In genomic region chr17:24251320-24252069, GRCm38 (mm10) we compare ENCODE assay signal across 7 mouse cellular contexts. TPM values are rescaled to one million over a fixed set of nuclear protein-coding genes. Genes with fewer than 3 reads are reported as not detected.
DNase-seq lines count a peak whose midpoint lies in the region; ATAC-seq lines count a peak whose summit lies in the region.

Gene Ccnf (minus strand): TSS chr17:24251484.

- peak within 1 kb of the TSS; percentile 74 for H3K4me3 ChIP-seq in embryonic facial prominence, embryonic 12.5 days
- H3K4me3 ChIP-seq in limb, embryonic 11.5 days (ENCODE audit: low read depth, low read length): peak within 1 kb of the TSS; percentile 86
- peak within 1 kb of the TSS; percentile 73 for H3K4me3 ChIP-seq in midbrain, embryonic 14.5 days (replicated peaks; ENCODE audit: low read depth, low read length)

- peak; percentile 94 for DNase-seq in adrenal gland, postnatal 25 days
- peak; percentile 100 for DNase-seq in heart, adult 11 months
- peak; percentile 93 for DNase-seq in kidney, adult 18-20 months
- DNase-seq in limb, embryonic 11.5 days (ENCODE audit: low spot score): peak; percentile 97
- peak; percentile 98 for DNase-seq in midbrain, embryonic 14.5 days
- DNase-seq in spleen, adult 18-20 months: peak; percentile 93

- under 1% methylated on average over 48 of the region's 48 CpGs for WGBS in embryonic facial prominence, embryonic 12.5 days
- under 1% methylated on average over 48 of the region's 48 CpGs for WGBS in limb, embryonic 11.5 days
- WGBS in midbrain, embryonic 14.5 days: under 1% methylated on average over 48 of the region's 48 CpGs

- H3K27ac ChIP-seq in embryonic facial prominence, embryonic 12.5 days: peak within 1 kb of the TSS; percentile 86
- peak within 1 kb of the TSS; percentile 80 for H3K27ac ChIP-seq in limb, embryonic 11.5 days (replicated peaks; ENCODE audit: low read depth, low read length)
- peak within 1 kb of the TSS; percentile 72 for H3K27ac ChIP-seq in midbrain, embryonic 14.5 days (replicated peaks; ENCODE audit: low read depth, low read length)

- H3K4me1 ChIP-seq in embryonic facial prominence, embryonic 12.5 days: peaks cover 16% of the 10 kb centered on the region
- peaks cover 7% of the 10 kb centered on the region for H3K4me1 ChIP-seq in limb, embryonic 11.5 days (ENCODE audit: control insufficient read depth, insufficient read depth, low read length)
- peaks cover 14% of the 10 kb centered on the region for H3K4me1 ChIP-seq in midbrain, embryonic 14.5 days (ENCODE audit: control insufficient read depth, insufficient read depth, low read length)

- ATAC-seq in embryonic facial prominence, embryonic 12.5 days (ENCODE audit: insufficient number of reproducible peaks, insufficient read depth, low FRiP score, low TSS enrichment): peak; percentile 99
- peak; percentile 100 for ATAC-seq in limb, embryonic 11.5 days (ENCODE audit: insufficient number of reproducible peaks, low FRiP score, low TSS enrichment, low read depth)
- peak; percentile 100 for ATAC-seq in midbrain, embryonic 14.5 days (ENCODE audit: low FRiP score, low TSS enrichment)

- H3K9me3 ChIP-seq in embryonic facial prominence, embryonic 12.5 days: no peaks in the 10 kb centered on the region
- H3K9me3 ChIP-seq in limb, embryonic 11.5 days (ENCODE audit: control insufficient read depth, low read length): no peaks in the 10 kb centered on the region
- H3K9me3 ChIP-seq in midbrain, embryonic 14.5 days (ENCODE audit: control insufficient read depth, low read length): no peaks in the 10 kb centered on the region

- H3K27me3 ChIP-seq in embryonic facial prominence, embryonic 12.5 days: no peaks in the 10 kb centered on the region
- H3K27me3 ChIP-seq in limb, embryonic 11.5 days (ENCODE audit: control insufficient read depth, insufficient read depth, low read length): no peaks in the 10 kb centered on the region
- H3K27me3 ChIP-seq in midbrain, embryonic 14.5 days (ENCODE audit: control insufficient read depth, insufficient read depth, low read length): no peaks in the 10 kb centered on the region

- peaks cover 25% of the 10 kb centered on the region for H3K36me3 ChIP-seq in embryonic facial prominence, embryonic 12.5 days
- H3K36me3 ChIP-seq in limb, embryonic 11.5 days (ENCODE audit: control insufficient read depth, insufficient read depth, low read length): peaks cover 13% of the 10 kb centered on the region
- peaks cover 9% of the 10 kb centered on the region; the same call in 1 of the 2 replicates for H3K36me3 ChIP-seq in midbrain, embryonic 14.5 days (ENCODE audit: control insufficient read depth, insufficient read depth, low read length)

- peak within 1 kb of the TSS; percentile 72 for H3K4me2 ChIP-seq in embryonic facial prominence, embryonic 12.5 days (replicated peaks)
- peak within 1 kb of the TSS; percentile 77 for H3K4me2 ChIP-seq in limb, embryonic 11.5 days (ENCODE audit: low read depth, severe bottlenecking)
- peak within 1 kb of the TSS; percentile 81 for H3K4me2 ChIP-seq in midbrain, embryonic 14.5 days (ENCODE audit: low read length)

- H3K9ac ChIP-seq in embryonic facial prominence, embryonic 12.5 days: peak within 1 kb of the TSS; percentile 83
- H3K9ac ChIP-seq in limb, embryonic 11.5 days (ENCODE audit: low read length): peak within 1 kb of the TSS; percentile 85
- H3K9ac ChIP-seq in midbrain, embryonic 14.5 days (replicated peaks; ENCODE audit: low read length): peak within 1 kb of the TSS; percentile 65

RNA-seq across cellular contexts. Expression of gene Ccnf, which starts in this region (rescaled TPM):
- 8.3 and 9.6 TPM in 2 replicates for total RNA-seq in adrenal gland, postnatal 25 days (2021)
- 78.2 and 85.3 TPM in 2 replicates for polyA plus RNA-seq in embryonic facial prominence, embryonic 12.5 days (2016; fragmentation: Nextera tagmentation; extraction: Ambion mirVana)
- polyA plus RNA-seq in limb, embryonic 11.5 days (2014; fragmentation: Nextera tagmentation; extraction: Ambion mirVana): 103 and 108 TPM in 2 replicates
- 11.1 and 16.6 TPM in 2 replicates for polyA plus RNA-seq in midbrain, embryonic 14.5 days (2014; fragmentation: Nextera tagmentation; extraction: Ambion mirVana)

Comparison
In these comparisons a context has a peak if more than half of its experiments do, and no peak if none do; other contexts are left out.
1. Peak in every context shown above with its lines: DNase-seq, ATAC-seq, H3K4me3 ChIP-seq and H3K27ac ChIP-seq.